Mouse (Mus musculus) testis, adult 2 months (tissue): Measurements from ENCODE around the gene Gm20388. TPM values are rescaled to one million over a fixed set of nuclear protein-coding genes. Genes with fewer than 3 reads are reported as not detected.
A peak's percentile ranks its signal among the peaks of the same experiment; 100 is the strongest.

ENCODE experiments used
- H3K27ac ChIP-seq: fragments of 200-500 bp; 2 replicates; pipeline ENCODE4 v1.5.1; 2012; ENCODE audit warnings: low read depth, low read length; ENCODE audit not compliant: control insufficient read depth, insufficient read depth
- H3K27me3 ChIP-seq: fragments of 200-500 bp; 2 replicates; pipeline ENCODE4 v1.6.1; 2012; ENCODE audit warnings: mild to moderate bottlenecking, low read length, moderate library complexity; ENCODE audit not compliant: control insufficient read depth, insufficient read depth
- H3K36me3 ChIP-seq: fragments of 200-500 bp; 2 replicates; pipeline ENCODE4 v1.6.1; 2012; ENCODE audit warnings: mild to moderate bottlenecking, low read length; ENCODE audit not compliant: control insufficient read depth, insufficient read depth
- H3K4me1 ChIP-seq: fragments of 200-500 bp; 2 replicates; pipeline ENCODE4 v1.6.1; 2012; ENCODE audit warnings: low read length; ENCODE audit not compliant: control insufficient read depth, insufficient read depth
- H3K4me3 ChIP-seq: fragments of 200-500 bp; 2 replicates; pipeline ENCODE4 v1.5.1; 2012; ENCODE audit warnings: low read depth, mild to moderate bottlenecking, low read length, moderate library complexity, mixed read lengths; ENCODE audit not compliant: control insufficient read depth
- CTCF ChIP-seq: fragments of 200-500 bp; IDR thresholded peaks from 2 replicates; pipeline ENCODE4 v1.5.1; 2012; ENCODE audit warnings: low read depth, mild to moderate bottlenecking, inconsistent platforms, low read length, moderate library complexity; ENCODE audit not compliant: control insufficient read depth, insufficient read depth, insufficient replicate concordance
- POLR2A ChIP-seq: fragments of 200-500 bp; IDR thresholded peaks from 2 replicates; pipeline ENCODE4 v1.6.1; 2012; ENCODE audit warnings: low read depth, mild to moderate bottlenecking, inconsistent platforms, low read length, moderate library complexity; ENCODE audit not compliant: control insufficient read depth
- polyA plus RNA-seq: library from polyadenylated mRNA; depleted of rRNA; stranded (reverse); fragments of >200 nt; gene quantifications from 2 replicates; pipeline ENCODE4 v1.2.3, GENCODE M21; 2012

Gene Gm20388
- polyA plus RNA-seq, 1 experiment: 5.6 TPM

- peaks cover 7% of the 10 kb centered on the region for H3K4me1 ChIP-seq
- no peaks in the 10 kb centered on the region for H3K36me3 ChIP-seq
- TF ChIP-seq POLR2A: no peak
- no peak for TF ChIP-seq CTCF
- no peaks in the 10 kb centered on the region for H3K27me3 ChIP-seq
- no peak overlapping the region for H3K27ac ChIP-seq
- H3K4me3 ChIP-seq: no peak overlapping the region
Observed at GRCm38 (mm10) chr8:122426145-122426544, 2515.5 kb downstream of the Gm20388 start.

GRCm38 (mm10) chr8:122427607-122428006 lies 2517.0 kb downstream of the Gm20388 start:
- no peak overlapping the region for H3K4me3 ChIP-seq
- no peaks in the 10 kb centered on the region for H3K36me3 ChIP-seq
- no peak for TF ChIP-seq POLR2A
- TF ChIP-seq CTCF: no peak
- H3K4me1 ChIP-seq: peaks cover 15% of the 10 kb centered on the region
- H3K27ac ChIP-seq: no peak overlapping the region
- no peaks in the 10 kb centered on the region; the same call in 1 of the 2 replicates for H3K27me3 ChIP-seq

GRCm38 (mm10) chr8:122428163-122428562 lies 2517.5 kb downstream of the Gm20388 start:
- no peak overlapping the region for H3K27ac ChIP-seq
- TF ChIP-seq CTCF (no peak), POLR2A (no peak)
- no peak overlapping the region for H3K4me3 ChIP-seq
- no peaks in the 10 kb centered on the region for H3K36me3 ChIP-seq
- H3K27me3 ChIP-seq: no peaks in the 10 kb centered on the region; the same call in 1 of the 2 replicates
- peaks cover 20% of the 10 kb centered on the region for H3K4me1 ChIP-seq

GRCm38 (mm10) chr8:122430058-122430636 lies 2519.5 kb downstream of the Gm20388 start:
- TF ChIP-seq CTCF (no peak), POLR2A (no peak)
- Histone ChIP-seq H3K27me3 (no peaks in the 10 kb centered on the region; the same call in 1 of the 2 replicates), H3K27ac (no peak overlapping the region), H3K4me3 (no peak overlapping the region), H3K4me1 (peaks cover 22% of the 10 kb centered on the region), H3K36me3 (no peaks in the 10 kb centered on the region)

GRCm38 (mm10) chr8:122430646-122431045 lies 2520.0 kb downstream of the Gm20388 start:
- TF ChIP-seq CTCF (no peak), POLR2A (no peak)
- no peak overlapping the region for H3K4me3 ChIP-seq
- no peaks in the 10 kb centered on the region; the same call in 1 of the 2 replicates for H3K27me3 ChIP-seq
- peaks cover 22% of the 10 kb centered on the region for H3K4me1 ChIP-seq
- H3K27ac ChIP-seq: no peak overlapping the region
- no peaks in the 10 kb centered on the region for H3K36me3 ChIP-seq

- Histone ChIP-seq H3K36me3 (no peaks in the 10 kb centered on the region), H3K27ac (peak overlapping the region; percentile 3; the same call in 1 of the 2 replicates), H3K4me1 (peaks cover 22% of the 10 kb centered on the region), H3K27me3 (no peaks in the 10 kb centered on the region; the same call in 1 of the 2 replicates), H3K4me3 (peak overlapping the region; percentile 49)
- TF ChIP-seq CTCF: no peak
- no peak for TF ChIP-seq POLR2A
Observed at GRCm38 (mm10) chr8:122431694-122432442, 2521.2 kb downstream of the Gm20388 start.
